Mouse (Mus musculus) CD4-positive, CD25-positive, alpha-beta regulatory T cell, adult 4 months (primary cell): ENCODE data around the gene Atp1b2. TPM values are rescaled to one million over a fixed set of nuclear protein-coding genes. Genes with fewer than 3 reads are reported as not detected.

Experiments
- ATAC-seq: one replicate; pipeline ENCODE4 v1.8.0; 2017
- polyA plus RNA-seq, 2 experiments: library from polyadenylated mRNA; unstranded; fragments of 100-300 nt; shearing (Covaris generic); gene quantifications; one replicate each; pipeline ENCODE4 v1.2.1; 2017

Atp1b2 gene
- polyA plus RNA-seq, 2 experiments from 2014 or later = not detected

DNA sequence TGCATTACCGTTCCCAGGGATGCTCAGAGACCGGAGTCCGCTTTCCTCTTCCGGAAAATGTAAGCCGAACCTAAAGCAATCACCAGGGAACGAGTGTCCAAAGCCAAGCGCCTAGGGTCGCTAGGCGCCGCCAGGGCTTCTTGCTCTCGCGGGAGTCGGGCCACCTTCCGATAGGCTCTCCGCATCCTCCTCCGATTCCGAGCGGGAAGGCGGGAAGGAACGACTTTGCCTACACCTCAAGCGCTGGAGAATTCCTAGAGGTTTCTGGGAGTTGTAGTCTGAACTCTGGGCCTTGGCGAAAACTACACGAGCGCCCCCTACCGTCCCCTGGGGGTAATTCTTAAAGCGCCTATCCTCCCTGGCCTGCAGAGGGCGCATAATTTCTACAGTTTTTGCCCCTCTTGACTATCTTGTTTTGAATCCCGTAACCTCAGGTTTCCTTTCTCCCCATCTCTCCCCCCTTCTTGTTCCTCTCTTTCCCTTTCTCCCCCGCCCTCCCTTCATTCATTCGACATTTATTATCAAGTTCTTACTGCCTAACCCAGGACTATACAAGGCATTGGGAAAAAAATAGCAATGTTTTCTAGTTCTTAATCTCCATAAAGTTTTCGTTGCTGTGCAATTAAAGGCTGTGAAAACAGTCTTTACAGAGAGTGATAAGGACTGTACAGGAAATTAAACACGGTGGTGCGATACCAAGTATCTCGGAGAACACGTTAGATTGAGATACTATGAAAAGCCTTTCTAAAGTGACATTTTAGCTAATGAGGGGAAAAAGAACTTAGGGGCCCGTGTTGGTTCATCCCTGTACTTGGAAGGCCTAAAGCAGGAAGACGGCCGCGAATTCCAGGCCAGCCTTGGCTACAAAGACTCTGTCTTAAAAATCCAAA is 26.4 kb downstream of the Atp1b2 start:
- peak; percentile 64 for ATAC-seq

DNA sequence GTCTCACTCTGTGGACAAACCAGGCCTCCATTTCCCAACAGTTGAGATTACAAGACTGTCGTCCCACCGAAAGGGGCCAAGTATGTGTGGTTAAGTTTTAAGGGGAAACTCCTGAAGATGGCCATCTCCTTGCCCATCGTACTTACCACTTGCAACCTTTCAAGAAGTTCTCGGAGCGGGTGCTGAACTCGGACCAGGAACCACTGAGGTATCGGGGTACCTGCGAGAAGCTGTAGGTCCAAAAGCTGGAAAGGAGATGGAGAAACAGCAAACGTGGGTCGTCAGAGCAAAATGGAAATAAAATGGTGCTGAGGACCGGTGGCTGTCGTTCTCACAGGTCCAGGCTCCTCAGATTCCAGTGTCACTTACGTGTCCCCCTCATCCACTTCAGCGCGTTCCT is 27.4 kb downstream of the Atp1b2 start:
- ATAC-seq = no peak

DNA sequence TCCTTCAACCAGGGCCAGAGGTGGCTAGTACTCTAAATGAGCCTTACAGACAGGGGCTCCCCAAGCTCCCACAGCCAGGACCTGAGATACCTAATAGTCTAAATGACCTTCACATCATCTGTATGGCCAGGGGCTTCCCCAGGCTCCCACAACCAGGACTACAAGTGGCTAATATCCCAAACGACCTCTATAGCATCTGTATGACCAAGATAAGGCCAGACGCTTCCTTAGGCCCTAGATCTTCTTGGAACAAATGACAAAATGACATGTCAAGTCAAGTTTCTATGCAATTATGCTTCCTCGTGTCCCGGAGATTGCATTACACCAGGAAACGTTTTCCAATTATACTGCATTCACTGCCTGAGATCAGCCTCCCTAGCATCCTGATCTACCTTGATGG is 29.4 kb downstream of the Atp1b2 start:
- ATAC-seq = no peak

DNA sequence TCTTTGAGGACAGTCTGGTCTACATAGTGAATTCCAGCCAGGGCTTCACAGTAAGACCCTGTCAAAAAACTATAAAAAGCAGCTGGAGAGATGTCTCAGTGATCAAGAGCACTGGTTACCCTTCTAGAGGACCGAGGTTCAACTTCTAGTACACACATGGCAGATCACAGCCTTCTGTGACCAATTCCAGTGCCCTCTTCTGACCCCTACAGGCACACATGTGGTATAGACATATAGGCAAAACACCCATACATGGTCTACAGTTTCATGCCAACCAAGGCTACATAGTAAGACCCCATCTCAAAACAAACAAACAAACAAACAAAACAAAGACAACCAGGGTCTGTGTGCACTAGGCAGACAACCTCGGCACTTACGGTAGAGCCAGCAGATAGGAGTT is 30.5 kb downstream of the Atp1b2 start:
- ATAC-seq = no peak

DNA sequence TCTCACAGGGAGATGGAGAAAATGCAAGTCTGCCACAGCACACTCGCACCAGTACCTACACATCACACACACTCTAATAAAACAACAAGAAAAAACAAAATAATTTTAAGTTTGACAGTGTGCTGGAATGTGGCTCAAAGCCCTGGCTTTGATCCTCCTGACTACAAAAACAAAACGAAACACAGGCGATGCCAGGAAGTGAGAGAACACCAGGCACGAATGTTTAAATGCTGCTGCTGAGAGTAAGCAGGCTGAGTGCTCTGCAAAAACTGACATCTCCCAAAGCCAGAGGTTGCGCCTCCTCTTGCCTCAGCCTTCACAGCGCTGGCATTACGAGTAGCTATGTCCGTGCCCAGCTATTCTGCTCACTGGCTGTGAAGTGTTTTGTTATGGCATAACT is 40.6 kb downstream of the Atp1b2 start:
- ATAC-seq = no peak

DNA sequence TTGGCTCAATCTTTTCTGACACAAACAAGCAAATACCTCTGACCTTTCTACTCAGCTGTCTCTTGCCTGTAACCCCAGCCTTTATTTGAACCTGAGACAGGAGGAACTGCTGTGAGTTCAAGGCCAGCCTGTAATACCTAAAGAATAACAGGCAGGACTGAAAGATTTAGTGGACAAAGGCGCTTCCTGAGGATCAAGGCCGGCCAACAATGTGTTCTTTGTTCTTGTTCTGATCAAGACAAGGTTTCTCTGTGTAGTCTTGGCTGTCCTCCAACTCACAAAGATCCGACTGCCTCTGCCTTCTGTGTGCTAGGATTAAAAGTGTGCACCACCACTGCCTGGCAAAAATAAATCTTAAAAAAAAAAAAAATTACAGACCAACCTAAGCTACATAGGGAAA is 41.4 kb downstream of the Atp1b2 start:
- ATAC-seq = no peak

DNA sequence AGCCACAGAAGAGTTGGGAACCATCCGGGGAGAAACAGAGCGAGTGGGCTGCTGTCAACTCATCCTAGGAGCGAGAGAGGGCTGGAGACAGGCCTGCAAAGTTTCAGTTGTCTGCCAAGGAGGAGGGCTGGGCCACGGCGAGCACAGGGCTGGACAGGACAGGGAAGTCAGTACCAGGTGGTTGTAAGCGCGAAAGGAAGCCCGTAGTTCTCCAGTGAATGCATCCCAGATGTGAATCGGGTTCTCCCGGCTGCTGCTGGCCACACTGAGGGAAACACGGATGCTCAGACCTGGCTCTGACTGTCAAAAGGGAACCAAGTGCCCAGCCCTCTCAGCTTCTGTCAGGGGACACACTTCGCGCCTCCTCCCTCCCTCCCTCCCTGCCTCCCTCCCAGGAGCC is 42.4 kb downstream of the Atp1b2 start:
- ATAC-seq = no peak

DNA sequence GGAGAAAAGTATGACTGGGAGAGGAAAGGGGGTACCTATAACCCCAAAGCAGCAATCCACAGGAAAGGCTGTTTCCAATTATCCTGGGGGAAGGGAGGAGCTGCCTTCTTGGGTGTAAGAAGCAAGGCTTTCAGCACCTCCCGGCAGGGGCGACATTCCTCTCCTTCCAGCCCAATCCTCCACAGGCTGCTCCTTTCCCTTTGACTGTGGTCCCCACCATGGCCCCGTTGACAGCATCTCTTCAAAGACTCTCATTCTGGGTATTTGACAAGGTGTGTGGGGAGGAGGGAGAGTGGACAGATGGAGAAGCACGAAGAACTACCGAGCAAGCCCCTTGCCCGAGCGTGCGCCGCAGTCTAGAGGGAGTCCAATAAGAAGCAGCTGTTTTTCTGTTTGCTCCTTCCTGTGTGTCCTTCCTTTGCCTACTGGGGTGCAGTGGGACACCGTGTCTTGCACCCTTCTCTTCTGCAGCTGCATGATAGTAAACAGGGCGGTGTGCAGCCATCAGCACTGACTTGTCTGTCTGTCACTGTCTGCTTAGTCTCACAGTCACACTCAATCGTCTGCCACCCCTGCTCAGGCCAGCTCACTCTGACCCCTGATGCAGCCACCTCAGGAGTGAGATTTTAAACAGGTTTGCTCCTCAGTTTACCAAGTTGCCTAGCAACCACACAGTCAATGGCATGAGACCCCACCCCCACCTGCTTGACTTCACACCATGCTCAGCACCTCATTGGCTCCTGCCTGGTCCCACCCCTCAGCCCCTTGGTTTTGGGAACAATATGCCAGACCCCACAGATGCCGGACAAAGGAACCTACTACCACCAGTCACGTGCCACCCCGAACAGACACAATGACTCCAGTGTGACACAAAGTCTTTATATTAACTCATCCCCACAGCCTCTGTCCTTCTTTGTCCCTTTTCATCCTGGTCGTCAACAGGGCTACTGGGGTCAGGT is 44.6 kb downstream of the Atp1b2 start:
- no peak for ATAC-seq

DNA sequence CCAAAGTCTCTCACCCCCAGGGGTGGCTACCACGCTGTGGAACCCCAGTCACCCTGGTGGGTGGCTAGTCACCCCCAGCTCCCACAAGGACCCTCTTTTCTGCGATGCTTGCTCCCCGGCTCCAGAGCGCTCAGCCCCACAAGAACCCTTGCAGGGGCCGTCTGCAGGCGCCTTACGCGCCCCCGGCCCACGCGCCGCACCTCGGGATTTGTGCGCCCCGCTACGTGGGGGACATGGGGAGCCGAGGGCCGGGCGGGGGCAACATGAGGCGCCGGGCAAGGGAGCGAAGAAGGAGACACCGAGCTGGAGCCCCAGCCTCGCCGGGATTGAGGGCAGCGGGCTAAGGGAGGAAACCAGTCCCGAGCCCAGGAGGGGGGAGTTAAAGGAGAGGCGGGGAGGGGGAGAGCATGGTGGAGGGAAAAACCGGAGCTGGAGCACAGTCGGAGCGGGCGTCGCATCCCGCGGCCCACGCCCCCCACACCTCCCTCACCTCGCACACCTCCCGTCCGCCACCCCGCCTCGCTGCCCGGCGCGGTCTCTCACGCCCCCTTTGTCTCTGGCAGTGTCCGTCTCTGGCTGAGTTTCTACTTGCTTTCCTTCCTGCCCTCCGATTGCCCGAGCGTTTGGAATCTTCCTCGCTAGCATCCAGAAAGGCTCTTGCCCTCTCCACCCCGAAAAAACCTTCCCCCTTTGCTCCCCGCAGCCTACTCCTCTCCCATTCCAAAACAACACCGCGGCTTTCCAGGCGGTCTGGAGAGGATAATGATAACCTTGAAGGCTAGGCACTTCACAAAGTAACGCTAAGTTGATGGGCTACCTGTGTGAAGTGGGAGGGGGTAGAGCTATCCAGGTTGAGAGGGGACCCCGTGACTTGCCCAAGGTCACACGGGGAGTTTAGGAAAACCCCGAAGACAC is 45.6 kb downstream of the Atp1b2 start, which contains the start of gene Efnb3:
Gene Efnb3, minus strand, starts transcription at position 355 of the 915 bp plus-strand sequence.
- no peak for ATAC-seq

DNA sequence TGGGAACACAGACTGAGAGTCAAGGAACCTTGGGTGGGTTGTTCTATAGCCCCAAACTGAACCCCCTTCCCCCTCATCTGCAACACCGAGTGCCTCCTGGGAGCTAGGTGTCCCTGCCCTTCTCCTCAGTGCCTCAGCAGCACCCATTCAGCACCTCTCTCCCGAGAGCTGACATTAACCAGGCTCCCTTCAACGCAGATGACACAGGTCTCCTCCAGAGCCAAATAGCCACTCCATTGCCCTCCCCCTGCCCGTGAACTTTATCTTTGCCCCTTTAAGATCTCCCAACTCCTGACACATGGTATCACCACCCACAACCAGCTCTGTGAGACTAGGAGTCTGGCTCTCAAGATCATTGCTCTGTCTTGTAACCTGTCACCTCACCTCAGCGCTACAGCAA is 46.6 kb downstream of the Atp1b2 start:
- ATAC-seq = no peak

DNA sequence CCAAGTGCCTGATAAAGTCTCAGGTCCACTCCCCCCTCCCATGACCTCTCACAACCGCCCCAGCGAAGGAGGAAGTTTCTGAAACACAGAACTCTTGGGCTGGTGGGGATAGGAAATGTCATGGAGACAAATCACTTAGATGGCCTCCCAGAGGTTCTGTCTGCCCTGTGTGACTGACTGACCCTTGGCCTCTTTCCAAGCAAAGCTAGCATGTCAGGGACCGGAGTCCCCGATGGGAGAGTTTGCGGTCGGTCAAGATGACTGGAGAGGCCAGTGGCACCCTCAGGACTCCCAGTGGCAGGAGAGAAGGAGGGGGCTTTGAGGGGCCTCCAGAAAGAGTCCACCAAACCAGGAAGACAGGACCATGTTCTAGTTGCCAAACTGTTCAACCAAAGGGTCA is 47.0 kb downstream of the Atp1b2 start:
- no peak for ATAC-seq

DNA sequence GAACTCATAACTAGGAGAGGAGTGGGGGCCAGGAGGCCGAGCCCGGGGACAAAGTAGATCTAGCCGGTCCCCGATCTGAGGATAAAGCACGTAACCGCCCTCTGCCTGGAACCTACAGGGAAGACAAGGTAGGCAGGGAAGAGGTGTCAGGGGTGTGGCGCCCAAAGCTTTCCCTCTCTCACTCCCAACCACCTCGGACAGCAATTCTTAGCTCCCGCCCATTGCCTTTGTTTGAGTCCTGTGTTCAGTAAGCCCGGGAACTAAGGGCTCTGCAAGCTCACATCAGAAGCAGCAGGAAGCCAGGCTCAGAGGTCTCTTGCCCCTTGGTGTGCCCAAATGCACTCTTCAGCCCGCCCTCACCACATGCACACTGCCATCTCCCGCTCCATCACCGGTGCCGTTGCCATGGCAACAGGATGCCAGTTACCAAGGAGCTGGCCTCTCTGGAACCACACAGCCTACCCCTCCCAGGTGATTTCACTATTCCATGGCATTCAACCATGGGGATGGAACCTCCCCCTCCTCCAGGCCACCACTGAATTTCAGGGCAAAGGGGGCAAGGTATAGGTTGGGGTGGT is 48.3 kb downstream of the Atp1b2 start:
- no peak for ATAC-seq

DNA sequence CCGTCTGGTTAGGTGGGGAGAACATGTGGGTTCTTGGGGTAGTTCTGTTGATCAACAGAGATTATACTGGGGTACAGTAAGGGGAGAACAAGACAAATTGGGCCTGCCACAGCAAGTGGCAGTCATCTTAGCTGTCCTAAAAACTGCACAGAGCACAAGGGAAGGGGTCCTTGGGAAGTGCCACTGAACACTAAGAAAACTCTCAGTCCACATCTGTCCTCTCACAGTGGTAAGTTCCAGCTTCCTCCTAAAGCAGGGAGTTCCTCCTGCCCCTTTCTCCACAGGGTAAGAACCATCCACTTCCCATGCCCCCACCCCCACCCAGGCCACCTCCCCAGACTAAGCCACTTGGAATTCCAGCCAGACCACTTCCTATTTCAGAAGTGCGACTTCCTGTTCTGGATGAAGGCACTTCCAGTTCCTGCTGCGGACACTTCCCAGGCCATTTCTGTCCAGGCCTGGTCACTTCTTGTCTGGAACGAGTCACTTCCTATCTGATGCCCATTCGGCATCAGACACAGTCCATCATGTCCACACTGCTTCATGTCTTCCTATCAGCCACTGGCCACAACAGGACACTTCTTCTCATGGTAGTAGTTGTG is 51.1 kb downstream of the Atp1b2 start:
- ATAC-seq = no peak

DNA sequence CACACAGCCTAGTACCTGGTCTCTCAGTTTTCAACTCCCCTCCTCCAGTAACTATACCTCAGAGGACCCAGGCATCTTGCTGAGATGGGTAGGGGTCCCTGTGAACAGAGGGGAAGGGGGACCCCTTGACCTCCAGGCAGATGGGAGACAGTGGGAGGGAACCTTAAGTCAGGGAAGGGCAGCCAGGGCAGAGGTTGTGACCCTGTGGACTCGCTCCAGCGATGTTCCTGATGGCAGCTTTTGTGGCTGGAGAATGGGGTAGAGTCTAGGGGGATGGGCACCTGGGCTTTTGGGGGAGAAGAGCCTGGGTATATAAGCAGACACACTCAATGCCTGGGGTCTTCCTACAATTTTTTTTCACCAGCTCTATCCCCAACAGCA is 52.4 kb downstream of the Atp1b2 start:
- ATAC-seq = no peak

DNA sequence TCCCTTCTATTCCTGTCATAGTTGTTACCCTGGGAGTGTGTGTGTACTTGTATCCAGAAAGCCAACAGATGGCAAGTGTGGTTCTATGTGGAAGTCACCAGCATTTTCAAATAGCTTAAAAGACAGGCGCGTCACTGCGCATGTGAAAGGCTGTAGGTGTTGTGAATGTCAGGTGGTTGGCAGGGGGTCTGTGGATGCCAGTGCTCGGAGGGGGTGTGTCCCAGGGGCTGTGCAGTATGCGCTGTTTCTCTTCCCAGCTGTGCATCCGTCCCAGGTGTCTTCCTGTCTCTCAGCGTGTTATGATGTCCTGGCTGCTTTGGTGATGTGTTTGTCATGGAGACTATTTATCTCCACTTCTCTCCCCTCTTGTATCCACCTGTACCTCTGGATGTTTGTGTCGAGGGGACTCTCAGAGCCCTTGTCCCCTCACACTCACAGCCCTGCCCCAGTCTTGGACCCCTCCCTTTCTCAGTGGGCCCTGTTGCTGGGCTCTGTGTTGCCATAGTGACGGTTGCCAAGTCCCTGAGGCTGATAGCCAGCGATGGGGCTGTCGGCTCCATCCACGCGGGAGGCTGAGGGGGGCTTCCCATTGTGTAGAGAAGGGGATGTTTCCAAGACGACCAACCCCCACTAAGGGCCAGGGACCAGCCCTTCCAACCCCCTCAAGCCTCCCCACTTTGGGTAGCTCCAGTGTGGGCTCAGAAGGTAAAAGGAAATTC is 53.0 kb downstream of the Atp1b2 start:
- ATAC-seq = no peak

DNA sequence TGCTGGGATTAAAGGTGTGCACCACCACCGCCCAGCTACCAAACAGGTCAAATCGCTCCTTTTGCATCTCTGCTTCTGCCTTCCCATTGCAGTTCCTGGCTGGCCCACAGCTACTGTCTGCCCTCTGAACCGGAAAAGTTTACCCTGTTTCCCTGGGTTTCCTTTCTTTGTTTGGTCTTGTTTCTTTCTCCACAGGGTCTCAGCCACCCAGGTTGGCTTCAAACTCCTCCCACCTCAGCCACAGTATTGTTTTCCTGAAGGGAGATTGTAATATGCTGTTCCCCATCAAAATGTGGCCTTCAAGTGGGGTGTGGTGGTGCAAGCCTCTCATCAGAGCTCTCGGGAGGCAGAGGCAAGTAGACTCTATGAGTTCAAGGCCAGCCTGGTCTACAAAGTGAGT is 54.4 kb downstream of the Atp1b2 start:
- ATAC-seq = no peak
